Mouse (Mus musculus) layer of hippocampus, adult 9-10 months (tissue): ENCODE data around the gene Sdk1.

ENCODE experiments used
- DNase-seq: peaks from one replicate; pipeline ENCODE4 v3.0.0; 2022; ENCODE audit warnings: low spot score

Gene Sdk1

DNA sequence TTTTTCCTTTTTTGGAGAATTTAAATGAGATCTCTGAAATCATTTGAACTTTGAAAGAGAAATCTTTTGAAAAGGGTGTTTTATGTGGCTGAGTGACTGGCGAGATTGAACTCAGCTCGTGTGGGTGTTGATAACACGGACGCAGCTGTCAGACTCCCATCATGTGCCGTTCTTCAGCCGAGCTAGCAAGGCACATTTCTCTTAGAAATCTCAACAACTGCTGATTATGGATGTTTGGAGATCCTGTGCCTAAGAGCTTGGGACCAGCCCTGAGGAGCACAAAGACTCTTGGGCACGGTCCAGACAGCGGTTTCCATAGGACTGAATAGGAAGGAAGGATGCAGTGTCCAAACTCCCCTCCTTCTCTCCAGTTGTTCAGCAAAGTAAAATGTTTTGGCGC is 648.5 kb downstream of the Sdk1 start:
- DNase-seq = no peak

DNA sequence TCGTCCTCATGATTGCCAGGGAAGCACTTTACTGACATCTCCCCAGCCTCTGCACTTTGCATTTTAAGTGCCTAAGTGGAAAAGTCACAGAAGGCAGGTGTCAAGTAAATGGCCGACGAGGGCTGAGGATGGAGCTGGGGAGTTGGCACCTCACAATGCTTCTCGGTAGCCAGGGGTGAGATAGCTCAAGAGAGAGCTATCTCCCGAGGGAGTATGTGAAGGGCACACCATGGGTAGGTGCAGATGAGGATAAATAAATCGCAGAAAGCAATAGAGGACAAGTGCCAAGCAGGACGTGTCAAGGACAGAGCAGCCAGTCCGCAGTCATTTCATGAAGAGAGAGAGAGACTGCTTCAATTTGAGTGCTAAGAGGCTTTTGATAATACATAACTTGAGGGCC is 655.1 kb downstream of the Sdk1 start:
- DNase-seq = no peak

DNA sequence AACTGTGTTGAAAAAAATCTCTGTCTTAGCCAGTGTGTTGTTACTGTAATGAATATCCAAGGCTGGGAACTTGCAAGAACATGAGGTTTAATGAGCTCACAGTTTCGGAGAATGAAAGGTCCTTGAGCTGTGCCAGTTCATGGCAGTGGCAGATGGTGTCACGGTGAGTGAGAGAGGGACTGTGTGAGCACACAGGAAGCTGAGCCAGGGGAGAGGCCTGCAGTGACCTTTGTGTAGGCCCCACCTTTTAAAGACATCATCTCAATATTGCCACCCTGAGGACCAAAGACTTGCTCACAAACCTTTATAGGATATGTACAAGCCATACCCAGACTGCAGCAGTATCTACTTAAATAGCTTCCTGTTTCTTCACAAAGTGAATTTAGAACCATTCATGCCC is 656.2 kb downstream of the Sdk1 start:
- no peak for DNase-seq

DNA sequence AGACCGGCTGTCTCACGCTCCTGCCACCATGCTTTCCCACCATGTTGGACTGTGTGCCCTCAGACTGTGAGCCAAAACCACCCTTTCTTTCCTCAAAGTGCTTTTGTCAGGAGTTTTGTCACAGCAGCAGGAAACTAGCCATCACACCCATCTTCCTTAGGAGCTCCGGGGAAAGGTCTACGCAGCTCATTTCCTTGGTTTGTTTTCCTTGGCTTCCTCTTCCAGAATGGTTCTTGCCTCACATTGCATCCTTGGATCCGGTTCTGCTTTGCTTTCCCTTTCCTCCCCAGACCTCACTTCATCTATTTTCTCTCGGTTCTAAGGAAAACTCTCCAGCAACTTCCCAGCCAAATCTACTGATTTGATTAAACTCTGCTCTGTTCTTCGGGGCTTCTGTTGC is 658.5 kb downstream of the Sdk1 start:
- no peak for DNase-seq

GRCm38 (mm10) chr5:141902544-141903250 is 661.4 kb downstream of the Sdk1 start:
- no peak for DNase-seq

DNA sequence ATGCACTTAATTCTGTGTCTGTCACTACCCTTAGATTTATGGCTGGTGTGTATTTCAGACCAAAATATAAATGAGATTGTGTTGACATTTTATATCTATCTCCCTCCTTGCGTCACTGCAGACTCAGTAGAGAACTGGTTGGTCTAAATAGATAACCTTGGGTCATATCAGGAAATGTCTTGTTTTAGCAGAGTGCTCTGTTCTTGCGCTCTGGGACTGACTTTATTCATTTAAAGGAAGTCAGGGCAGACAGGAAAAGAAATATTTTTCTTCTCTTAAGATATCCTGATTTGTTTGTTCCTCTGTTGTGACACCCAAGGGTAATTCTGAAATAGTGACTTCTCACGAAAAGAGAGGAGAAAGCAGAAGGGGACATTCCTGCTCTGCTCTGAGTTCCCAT is 669.2 kb downstream of the Sdk1 start:
- no peak for DNase-seq

GRCm38 (mm10) chr5:141910886-141911285 is 669.6 kb downstream of the Sdk1 start:
- DNase-seq = no peak

GRCm38 (mm10) chr5:141912881-141913280 is 671.6 kb downstream of the Sdk1 start:
- no peak for DNase-seq

GRCm38 (mm10) chr5:141916954-141917353 is 675.7 kb downstream of the Sdk1 start:
- DNase-seq = no peak

DNA sequence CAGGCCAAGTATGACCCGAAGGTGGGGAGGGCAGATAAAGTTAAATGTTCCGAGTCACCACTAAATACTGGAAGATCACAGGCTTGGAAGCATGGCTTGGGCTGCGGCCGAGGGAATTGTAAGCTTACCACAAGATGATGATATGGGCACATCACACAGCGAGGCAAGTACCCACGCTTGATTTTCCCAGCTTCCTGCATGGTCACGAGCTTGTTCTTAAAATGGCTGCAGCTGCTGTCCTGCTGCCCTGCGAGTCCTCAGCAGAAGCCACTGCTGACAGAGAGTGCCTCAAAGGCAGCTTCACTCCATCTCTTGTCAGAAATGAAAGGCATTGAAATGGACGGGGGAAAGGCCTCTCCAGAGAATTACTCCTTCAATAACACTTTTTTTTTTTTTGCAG is 697.7 kb downstream of the Sdk1 start:
- DNase-seq = no peak

DNA sequence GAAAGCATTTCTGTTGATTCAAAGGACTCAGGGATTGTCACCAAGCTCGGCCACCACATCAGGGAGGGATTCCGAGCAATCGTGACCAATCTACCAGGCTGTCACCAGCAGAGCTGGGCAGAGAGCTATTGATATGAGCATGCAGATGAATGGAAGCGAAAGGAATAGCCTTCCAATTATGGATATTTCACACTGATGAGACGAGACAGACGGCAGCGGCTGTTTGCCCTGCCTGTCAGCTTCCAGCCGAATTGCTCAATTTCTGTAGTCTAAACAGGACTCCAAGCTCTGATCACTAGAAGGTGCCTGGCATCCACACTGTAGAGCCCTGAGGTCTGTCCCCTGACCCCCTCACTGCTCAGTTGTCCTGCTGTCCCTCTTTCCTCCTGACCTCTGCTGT is 699.3 kb downstream of the Sdk1 start:
- no peak for DNase-seq

DNA sequence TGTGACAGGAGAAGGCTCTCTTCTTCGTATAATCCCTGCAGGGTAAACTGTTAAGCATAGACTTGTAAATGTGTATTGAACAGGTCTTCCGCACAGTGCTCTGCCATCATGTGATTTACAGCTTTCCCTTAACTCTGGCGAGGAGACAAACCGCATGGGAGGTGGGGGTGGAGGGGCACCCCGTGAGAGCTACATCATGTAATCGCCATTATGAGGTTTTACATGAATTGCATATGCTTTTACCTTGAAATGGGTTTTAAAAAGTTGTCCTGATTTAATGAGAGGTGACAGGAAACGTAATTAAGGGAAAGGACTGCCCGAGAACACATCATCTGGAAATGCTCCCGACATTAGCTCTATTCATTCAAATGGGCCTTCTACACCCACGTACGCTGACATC is 709.5 kb downstream of the Sdk1 start:
- no peak for DNase-seq

DNA sequence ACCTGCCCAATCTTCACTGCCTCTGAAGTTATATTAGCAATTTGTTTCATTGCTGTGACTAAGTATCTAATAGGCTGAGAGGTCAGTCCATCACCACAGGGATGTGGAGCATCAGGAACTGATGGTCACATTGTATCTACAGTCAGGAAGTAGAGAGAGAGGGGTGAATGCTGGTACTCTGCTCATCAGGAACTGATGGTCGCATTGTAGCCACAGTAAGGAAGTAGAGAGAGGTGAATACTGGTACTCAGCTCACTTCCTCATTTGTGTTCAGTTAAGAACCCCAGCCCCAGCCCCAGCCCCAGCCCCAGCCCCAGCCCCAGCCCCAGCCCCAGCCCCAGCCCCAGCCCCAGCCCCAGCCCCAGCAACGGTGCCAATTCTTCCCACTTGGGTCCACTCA is 711.0 kb downstream of the Sdk1 start:
- DNase-seq = no peak

DNA sequence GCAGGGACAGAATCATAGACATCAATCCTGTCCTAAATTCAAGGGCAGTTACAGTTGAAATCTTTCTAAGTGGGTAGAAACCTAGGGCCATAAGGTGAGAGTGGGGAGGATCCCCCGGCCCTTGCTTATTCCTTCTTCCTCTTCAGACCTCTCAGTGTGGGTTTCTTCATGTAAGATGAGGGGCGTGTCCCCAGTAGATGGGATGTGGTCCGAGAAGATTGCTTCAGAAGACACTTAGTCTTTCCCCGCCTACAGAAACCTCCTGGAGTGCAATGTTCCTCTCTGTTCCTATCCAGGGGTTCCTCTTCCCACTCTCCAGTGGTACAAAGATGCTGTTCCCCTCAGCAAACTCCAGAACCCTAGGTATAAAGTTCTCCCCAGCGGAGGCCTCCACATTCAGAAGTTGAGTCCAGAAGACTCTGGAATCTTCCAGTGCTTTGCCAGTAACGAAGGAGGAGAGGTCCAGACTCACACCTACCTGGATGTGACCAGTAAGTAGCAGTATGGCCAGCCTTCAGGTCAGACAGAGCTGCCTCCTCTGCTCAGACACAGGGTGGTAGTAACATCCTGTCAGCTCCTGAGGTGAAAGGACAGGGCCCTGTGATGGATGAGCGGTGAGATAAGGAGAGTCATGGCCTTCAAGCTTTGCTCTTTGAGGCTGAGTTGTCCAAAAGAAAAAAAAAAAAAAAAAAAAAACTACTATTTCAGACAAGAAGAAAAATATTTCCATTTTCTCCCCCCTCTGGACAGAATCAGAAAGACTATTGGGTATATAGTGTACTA is 711.6 kb downstream of the Sdk1 start:
- DNase-seq = no peak

DNA sequence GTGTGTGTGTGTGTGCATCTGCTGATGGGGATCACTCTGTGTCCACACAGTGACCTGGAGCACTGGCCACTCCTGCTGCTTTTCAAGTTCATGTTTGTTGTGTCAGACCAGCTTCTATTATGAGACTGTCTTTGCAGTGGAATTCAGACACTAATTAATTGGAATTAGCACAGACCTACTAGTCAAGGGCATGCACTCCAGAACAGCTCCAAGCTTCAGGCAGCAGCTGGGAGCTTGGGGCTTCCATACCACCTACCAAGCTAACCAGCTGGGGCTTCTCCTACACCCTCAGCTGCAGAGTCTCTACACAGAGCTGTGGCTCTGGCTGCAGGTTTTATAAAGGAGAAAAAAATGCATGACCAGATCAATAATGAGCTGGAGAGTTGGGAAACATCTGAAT is 729.8 kb downstream of the Sdk1 start:
- no peak for DNase-seq

GRCm38 (mm10) chr5:141979511-141979910 is 738.2 kb downstream of the Sdk1 start:
- DNase-seq = no peak

DNA sequence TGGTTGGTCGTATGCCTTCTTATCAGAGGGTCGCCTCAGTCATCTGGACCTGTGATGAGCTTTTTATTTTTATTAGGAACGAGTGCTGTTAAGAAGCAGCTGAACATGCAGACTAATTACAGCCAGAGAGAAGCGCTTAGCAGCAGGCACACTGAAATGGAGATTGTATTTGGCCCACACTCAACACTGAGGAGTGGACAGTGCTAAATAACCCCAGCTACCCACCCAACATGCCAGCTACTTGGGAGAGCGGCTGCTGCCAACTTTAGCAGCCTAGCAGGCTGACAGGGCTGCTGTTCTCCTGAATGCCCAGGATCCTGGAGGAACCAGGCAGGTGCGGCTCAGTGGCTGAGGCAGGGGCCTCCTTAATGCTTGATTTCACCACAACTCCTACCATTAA is 739.5 kb downstream of the Sdk1 start:
- DNase-seq = no peak

DNA sequence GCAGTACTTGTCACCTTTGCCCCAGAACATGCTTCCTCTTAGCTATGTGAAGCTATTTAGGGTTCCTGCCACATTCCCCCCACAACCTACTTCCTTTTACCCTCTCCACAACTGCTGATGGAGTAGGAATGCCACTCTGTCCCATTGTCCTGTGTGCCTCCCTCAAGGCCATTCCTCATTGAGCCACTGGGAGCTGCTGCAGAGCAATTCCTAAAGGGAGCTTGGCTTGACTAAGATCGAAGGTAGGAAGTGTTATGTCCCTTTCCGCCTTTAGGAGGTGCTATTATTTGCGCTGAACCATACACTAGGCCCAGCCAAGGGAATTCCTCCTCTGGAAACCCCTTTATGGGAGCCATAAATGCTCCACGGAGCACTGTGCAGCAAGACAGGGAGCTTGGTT is 743.0 kb downstream of the Sdk1 start:
- no peak for DNase-seq

- DNase-seq = no peak
Measured at GRCm38 (mm10) chr5:141985003-141985402, 743.7 kb downstream of the Sdk1 start.

DNA sequence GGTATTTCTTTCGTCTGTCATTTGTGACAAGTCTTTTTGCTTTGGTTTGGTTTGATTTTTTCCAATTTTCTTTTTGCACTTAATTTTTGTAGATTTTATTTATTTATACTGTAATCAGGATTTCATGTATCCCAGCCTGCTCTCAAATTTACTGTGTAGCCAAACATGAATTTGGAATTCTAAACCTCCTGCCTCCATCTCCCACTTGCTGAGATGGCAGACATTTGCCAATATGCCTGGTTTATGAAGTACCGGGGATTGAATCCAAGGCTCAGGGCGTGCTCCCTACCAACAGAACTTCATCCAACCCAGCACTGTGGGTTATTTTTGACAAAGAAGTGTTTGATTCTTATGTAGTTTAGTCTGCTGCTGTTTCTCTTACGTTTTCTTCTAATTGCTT is 744.3 kb downstream of the Sdk1 start:
- DNase-seq = no peak

- no peak for DNase-seq
Measured at GRCm38 (mm10) chr5:141987287-141987799, 746.1 kb downstream of the Sdk1 start.

DNA sequence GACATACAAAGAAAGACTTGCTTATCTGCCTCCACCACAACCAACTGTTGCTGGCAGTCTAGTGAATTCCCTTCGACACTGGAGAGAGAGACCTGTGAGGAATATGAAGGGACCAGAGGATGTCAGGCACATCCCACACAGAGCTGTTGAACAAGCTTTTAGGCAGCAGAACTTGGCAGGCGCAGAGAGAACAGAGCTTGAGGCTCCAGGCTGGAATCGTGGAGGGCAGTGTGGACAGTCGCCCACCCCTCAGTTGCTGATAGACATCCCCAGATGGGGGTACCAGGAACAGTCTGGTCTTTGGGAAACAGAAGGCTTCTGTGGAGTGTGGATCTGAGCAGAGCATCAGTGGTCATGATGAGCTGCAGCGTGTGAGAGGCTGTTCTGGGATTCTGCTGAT is 747.4 kb downstream of the Sdk1 start:
- no peak for DNase-seq

DNA sequence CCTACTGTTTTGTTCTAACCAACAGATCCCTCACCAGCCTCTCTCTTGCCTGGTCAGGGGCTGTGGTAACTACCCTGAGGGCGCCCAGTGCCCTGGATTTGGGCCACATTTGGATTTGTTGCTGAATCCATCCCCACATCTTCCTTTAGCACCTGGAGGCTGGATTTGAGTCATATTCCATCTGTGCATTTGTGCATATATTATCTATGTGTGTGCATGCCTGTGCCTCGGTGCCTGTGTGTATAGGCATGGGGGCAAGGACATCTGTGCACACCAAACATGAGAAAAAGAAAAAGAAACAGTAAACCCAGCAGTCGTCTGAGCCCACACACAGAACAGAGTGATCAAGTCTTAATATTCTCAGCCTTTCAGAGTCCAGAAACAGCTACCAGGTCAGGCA is 752.9 kb downstream of the Sdk1 start:
- no peak for DNase-seq

GRCm38 (mm10) chr5:142000247-142000646 is 759.0 kb downstream of the Sdk1 start:
- no peak for DNase-seq
